Mouse (Mus musculus) spleen, adult 2 months (tissue): ENCODE results near the gene Smim4. TPM values are rescaled to one million over a fixed set of nuclear protein-coding genes. Genes with fewer than 3 reads are reported as not detected.

Source experiments
- DNase-seq, 2 experiments: peaks; one replicate each; pipeline versions ENCODE4 v3.0.0 to v3.0.0-alpha.2; 2012 to 2021; ENCODE audit warnings: low spot score in 2 of 2, low read depth in 1 of 2
- H3K27ac ChIP-seq: fragments of 200-500 bp; 2 replicates; pipeline ENCODE4 v1.5.1; 2012; ENCODE audit warnings: low read length, inconsistent platforms; ENCODE audit not compliant: insufficient read depth
- H3K27me3 ChIP-seq: fragments of 200-500 bp; 2 replicates; pipeline ENCODE4 v1.6.1; 2012; ENCODE audit warnings: mild to moderate bottlenecking, moderate library complexity, low read length, inconsistent platforms; ENCODE audit not compliant: control insufficient read depth, insufficient read depth
- H3K36me3 ChIP-seq: fragments of 200-500 bp; 2 replicates; pipeline ENCODE4 v1.6.1; 2012; ENCODE audit warnings: mild to moderate bottlenecking, low read length, inconsistent platforms; ENCODE audit not compliant: control insufficient read depth, insufficient read depth
- H3K4me1 ChIP-seq: fragments of 200-500 bp; 2 replicates; pipeline ENCODE4 v1.6.1; 2011; ENCODE audit warnings: inconsistent platforms; ENCODE audit not compliant: control insufficient read depth, insufficient read depth, insufficient read length
- H3K4me3 ChIP-seq: fragments of 200-500 bp; 2 replicates; pipeline ENCODE4 v1.5.1; 2011; ENCODE audit warnings: mild to moderate bottlenecking, inconsistent platforms; ENCODE audit not compliant: insufficient read depth, insufficient read length; ENCODE audit errors: extremely low read depth
- CTCF ChIP-seq: fragments of 200-500 bp; IDR thresholded peaks from 2 replicates; pipeline ENCODE4 v1.5.1; 2011; ENCODE audit warnings: mild to moderate bottlenecking, inconsistent platforms; ENCODE audit not compliant: insufficient read depth, insufficient read length, insufficient replicate concordance; ENCODE audit errors: extremely low read depth
- POLR2A ChIP-seq: fragments of 200-500 bp; IDR thresholded peaks from 2 replicates; pipeline ENCODE4 v1.6.1; 2011; ENCODE audit warnings: low read depth, low read length, inconsistent platforms
- WGBS: fragments of 180-500 bp; shearing (Covaris S2); methylation state at CpG from one replicate; pipeline ENCODE4 v1.1.7; 2018; 5-methylcytosine and 5-hydroxymethylcytosine counted together
- polyA plus RNA-seq: library from polyadenylated mRNA; depleted of rRNA; stranded (reverse); fragments of >200 nt; gene quantifications from 2 replicates; pipeline ENCODE4 v1.2.3, GENCODE M21; 2012; rRNA removed

The Smim4 gene
- polyA plus RNA-seq = 33.3 and 44.2 TPM in 2 replicates

GRCm38 (mm10) chr14:31128826-31129219 lies at the start of gene Smim4:
Smim4 (minus strand) TSS chr14:31128956.
- H3K36me3 ChIP-seq = no peaks in the 10 kb centered on the region
- TF ChIP-seq CTCF (peak; percentile 53; the same call in 1 of the 2 replicates), POLR2A (peak; percentile 82)
- whole genome bisulfite sequencing = under 1% methylated on average over 33 of the region's 33 CpGs
- peak within 1 kb of the TSS; percentile 82 for H3K4me3 ChIP-seq
- peaks cover 16% of the 10 kb centered on the region for H3K4me1 ChIP-seq
- H3K27ac ChIP-seq = peak within 1 kb of the TSS; percentile 82
- 0 out of 2 replicates have a peak, but pooled peaks cover 1% of the 10 kb centered on the region for H3K27me3 ChIP-seq
- peak; percentile 97 to 98 for DNase-seq

GRCm38 (mm10) chr14:31177715-31178114 lies 49.0 kb upstream of the Smim4 start:
- peaks cover 67% of the 10 kb centered on the region for H3K36me3 ChIP-seq
- no peak for TF ChIP-seq POLR2A
- no peak for TF ChIP-seq CTCF

GRCm38 (mm10) chr14:31177287-31177686 lies 48.5 kb upstream of the Smim4 start:
- Histone ChIP-seq H3K27ac (no peak overlapping the region), H3K27me3 (no peaks in the 10 kb centered on the region), H3K36me3 (peaks cover 68% of the 10 kb centered on the region), H3K4me3 (no peak overlapping the region), H3K4me1 (no peaks in the 10 kb centered on the region)
- DNase-seq = no peak
- TF ChIP-seq CTCF (no peak), POLR2A (no peak)
- 86% methylated on average over 16 of the region's 16 CpGs for WGBS

More at GRCm38 (mm10) chr14:31177715-31178114, 49.0 kb upstream of the Smim4 start:
- 94% methylated on average over 5 of the region's 5 CpGs for WGBS
- no peak overlapping the region for H3K4me3 ChIP-seq
- no peaks in the 10 kb centered on the region for H3K4me1 ChIP-seq
- H3K27ac ChIP-seq = no peak overlapping the region
- DNase-seq = no peak
- no peaks in the 10 kb centered on the region for H3K27me3 ChIP-seq

GRCm38 (mm10) chr14:31173537-31173936 lies 44.8 kb upstream of the Smim4 start:
- DNase-seq = no peak
- no peaks in the 10 kb centered on the region for H3K27me3 ChIP-seq
- no peak for TF ChIP-seq CTCF
- no peak for TF ChIP-seq POLR2A
- 94% methylated on average over 7 of the region's 7 CpGs for WGBS
- H3K27ac ChIP-seq = no peak overlapping the region
- H3K4me3 ChIP-seq = no peak overlapping the region
- no peaks in the 10 kb centered on the region for H3K4me1 ChIP-seq
- H3K36me3 ChIP-seq = peaks cover 61% of the 10 kb centered on the region

DNA sequence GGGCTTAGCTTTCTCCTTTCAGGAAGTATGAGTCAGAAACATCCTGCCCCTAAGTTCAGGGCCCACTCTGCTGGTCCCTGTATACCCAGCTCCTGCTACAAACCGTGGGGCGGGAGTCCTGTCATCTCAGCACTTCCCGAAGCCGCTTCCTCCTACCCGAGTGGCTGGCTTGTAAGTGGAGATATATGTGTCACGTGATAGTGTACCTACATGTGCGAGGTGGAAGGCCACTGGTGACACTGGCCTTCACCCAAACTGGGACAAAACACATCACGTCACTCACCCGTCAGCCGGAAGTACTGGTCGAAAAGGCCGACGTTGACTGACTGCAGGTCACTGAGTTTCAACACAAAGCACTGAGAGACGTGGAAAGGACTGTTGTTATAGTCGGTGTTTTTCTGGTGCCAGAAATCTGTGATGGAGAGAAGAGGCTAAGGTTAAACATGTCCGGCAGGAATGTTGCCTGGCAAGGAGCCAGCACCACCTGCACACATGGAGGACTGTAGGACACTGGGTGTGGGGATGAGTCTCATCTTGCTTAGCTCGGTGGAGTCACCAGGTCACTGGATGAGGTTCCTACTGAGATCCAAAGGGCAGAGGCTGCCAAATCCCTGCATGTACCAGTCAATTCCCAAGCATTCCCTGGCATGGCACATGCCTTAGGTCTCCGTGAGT lies 44.2 kb upstream of the Smim4 start:
- DNase-seq = no peak
- H3K36me3 ChIP-seq = peaks cover 59% of the 10 kb centered on the region
- no peaks in the 10 kb centered on the region for H3K4me1 ChIP-seq
- H3K27ac ChIP-seq = no peak overlapping the region
- WGBS = 89% methylated on average over 18 of the region's 18 CpGs
- no peak overlapping the region for H3K4me3 ChIP-seq
- TF ChIP-seq POLR2A = no peak
- TF ChIP-seq CTCF = no peak
- no peaks in the 10 kb centered on the region for H3K27me3 ChIP-seq

GRCm38 (mm10) chr14:31171821-31172220 lies 43.1 kb upstream of the Smim4 start:
- Histone ChIP-seq H3K27ac (no peak overlapping the region), H3K4me1 (no peaks in the 10 kb centered on the region), H3K27me3 (no peaks in the 10 kb centered on the region), H3K36me3 (peaks cover 51% of the 10 kb centered on the region), H3K4me3 (no peak overlapping the region)
- TF ChIP-seq POLR2A (no peak), CTCF (no peak)
- DNase-seq = no peak
- 97% methylated on average over 15 of the region's 15 CpGs for WGBS

GRCm38 (mm10) chr14:31171386-31171785 lies 42.6 kb upstream of the Smim4 start:
- no peak for TF ChIP-seq CTCF
- TF ChIP-seq POLR2A = no peak
- Histone ChIP-seq H3K36me3 (peaks cover 46% of the 10 kb centered on the region), H3K27ac (no peak overlapping the region), H3K27me3 (no peaks in the 10 kb centered on the region), H3K4me1 (no peaks in the 10 kb centered on the region), H3K4me3 (no peak overlapping the region)
- 94% methylated on average over 11 of the region's 11 CpGs for WGBS
- DNase-seq = no peak
